Mouse (Mus musculus) stomach, postnatal 0 days (tissue): ENCODE data around the gene Mex3d. TPM values are rescaled to one million over a fixed set of nuclear protein-coding genes. Genes with fewer than 3 reads are reported as not detected.

Experiments
- ATAC-seq: fragments of 200-750 bp; cut with Nextera tagmentation; 2 replicates; pipeline ENCODE4 v1.8.0; 2017; ENCODE audit not compliant: low FRiP score, low TSS enrichment
- DNase-seq: peaks from one replicate; pipeline ENCODE4 v3.0.0-alpha.2; 2016; ENCODE audit warnings: low spot score
- H3K27ac ChIP-seq: fragments of 300-500 bp; sonication (generic); replicated peaks from 2 replicates; pipeline ENCODE4 v1.5.1; 2014; ENCODE audit warnings: mild to moderate bottlenecking, control low read depth
- H3K27me3 ChIP-seq: fragments of 300-500 bp; sonication (generic); 2 replicates; pipeline ENCODE4 v1.6.1; 2014; ENCODE audit warnings: low read length; ENCODE audit not compliant: control insufficient read depth, insufficient read depth
- H3K36me3 ChIP-seq: fragments of 300-500 bp; sonication (generic); 2 replicates; pipeline ENCODE4 v1.6.1; 2014; ENCODE audit warnings: low read length, mixed read lengths; ENCODE audit not compliant: control insufficient read depth, insufficient read depth
- H3K4me1 ChIP-seq: fragments of 300-500 bp; sonication (generic); replicated peaks from 2 replicates; pipeline ENCODE4 v1.6.1; 2014; ENCODE audit warnings: antibody characterized with exemption; ENCODE audit not compliant: control insufficient read depth, insufficient read depth
- H3K4me2 ChIP-seq: fragments of 300-500 bp; sonication (generic); replicated peaks from 2 replicates; pipeline ENCODE4 v1.6.1; 2014; ENCODE audit warnings: low read depth, mild to moderate bottlenecking, control low read depth, moderate library complexity
- H3K4me3 ChIP-seq: fragments of 300-500 bp; sonication (generic); 2 replicates; pipeline ENCODE4 v1.5.1; 2014; ENCODE audit warnings: low read depth, low read length, control low read depth
- H3K9ac ChIP-seq: fragments of 300-500 bp; sonication (generic); 2 replicates; pipeline ENCODE4 v1.6.1; 2014; ENCODE audit warnings: mild to moderate bottlenecking, low read length, control low read depth, mixed read lengths
- H3K9me3 ChIP-seq: fragments of 300-500 bp; sonication (generic); 2 replicates; pipeline ENCODE4 v1.6.1; 2016; ENCODE audit warnings: low read length; ENCODE audit not compliant: control insufficient read depth
- CTCF ChIP-seq: IDR thresholded peaks from 2 replicates; pipeline ENCODE4 v1.5.1; 2016; ENCODE audit warnings: antibody characterized with exemption, low read depth, mild to moderate bottlenecking, moderate library complexity
- EP300 ChIP-seq: optimal IDR thresholded peaks from 2 replicates; pipeline ENCODE3; 2016; ENCODE audit warnings: antibody characterized with exemption
- WGBS: fragments of 180-500 bp; shearing (Covaris S2); extraction: QIAGEN DNeasy Blood & Tissue Kit; methylation state at CpG from one replicate; pipeline ENCODE4 v1.1.7; 2014; 5-methylcytosine and 5-hydroxymethylcytosine counted together
- polyA plus RNA-seq: library from polyadenylated mRNA; unstranded; fragments of >200 nt; fragmentation: Nextera tagmentation; extraction: Ambion mirVana; gene quantifications from 2 replicates; pipeline ENCODE4 v1.2.1, GENCODE M21; 2015

The Mex3d gene
- polyA plus RNA-seq, 1 experiment from 2014 or later: 4.1 TPM

DNA sequence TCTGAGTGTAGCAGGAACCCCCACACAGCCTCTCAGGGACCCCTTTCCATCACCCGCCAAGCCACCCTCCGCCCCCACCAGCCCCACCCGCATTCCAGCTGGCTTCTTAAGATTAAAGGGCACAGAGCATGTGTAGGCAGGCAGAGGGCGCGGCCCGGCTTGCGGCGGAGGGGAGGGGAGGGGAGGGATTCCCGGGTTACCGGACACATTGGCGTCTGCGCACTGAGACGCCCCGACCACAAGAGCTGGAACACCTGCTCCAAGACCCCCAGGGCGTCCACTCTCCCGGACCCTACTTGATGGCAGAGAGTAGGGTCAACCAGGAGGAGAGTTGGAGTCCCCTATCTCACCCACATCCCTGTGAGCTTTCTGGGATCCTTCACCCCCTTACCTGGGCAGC is 42.3 kb downstream of the Mex3d start:
- H3K27me3 ChIP-seq: peaks cover 8% of the 10 kb centered on the region
- ATAC-seq (no peak), DNase-seq (peak; percentile 78)
- H3K9me3 ChIP-seq: no peaks in the 10 kb centered on the region
- H3K9ac ChIP-seq: peak overlapping the region; percentile 31; the same call in 1 of the 2 replicates
- no peaks in the 10 kb centered on the region for H3K36me3 ChIP-seq
- 9% methylated on average over 16 of the region's 16 CpGs for WGBS
- no peak for TF ChIP-seq EP300
- TF ChIP-seq CTCF: 0 out of 2 replicates have a peak, but pooled peaks have one; percentile 11
- peak overlapping the region; percentile 45 for H3K4me2 ChIP-seq
- 0 out of 2 replicates have a peak overlapping the region, but pooled peaks have one; percentile 24 for H3K27ac ChIP-seq
- H3K4me1 ChIP-seq: peaks cover 13% of the 10 kb centered on the region; the same call in 1 of the 2 replicates
- H3K4me3 ChIP-seq: peak overlapping the region; percentile 12; the same call in 1 of the 2 replicates

DNA sequence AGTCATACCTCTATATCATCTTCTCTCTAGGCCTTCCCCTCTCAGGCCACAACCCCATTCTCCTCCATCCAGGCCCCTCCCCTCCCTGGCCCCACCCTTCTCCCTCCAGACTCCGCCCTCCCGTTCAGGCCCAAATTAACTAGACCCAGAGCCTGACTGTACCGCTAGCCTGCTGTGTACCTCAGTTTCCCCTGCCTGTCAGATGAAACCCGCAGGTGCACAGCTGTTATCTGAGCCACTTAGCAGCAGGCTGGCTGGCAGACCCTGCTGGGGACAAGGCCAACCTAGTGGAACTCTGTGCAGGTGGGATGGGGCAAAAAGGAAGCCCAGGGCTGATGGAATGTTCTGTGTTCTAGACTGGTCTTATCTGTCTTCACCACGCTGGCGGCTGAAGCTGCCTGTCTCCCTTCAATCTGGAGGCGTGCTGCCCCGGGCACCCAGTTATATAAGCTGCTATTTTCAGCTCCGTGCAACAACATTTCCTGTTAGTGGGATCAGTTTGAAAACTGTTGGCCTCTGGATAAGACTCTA is 43.3 kb downstream of the Mex3d start:
- Histone ChIP-seq H3K27ac (0 out of 2 replicates have a peak overlapping the region, but pooled peaks have one; percentile 24), H3K4me1 (peaks cover 13% of the 10 kb centered on the region; the same call in 1 of the 2 replicates), H3K9me3 (no peaks in the 10 kb centered on the region), H3K4me3 (no peak overlapping the region), H3K4me2 (peak overlapping the region; percentile 45; the same call in 1 of the 2 replicates), H3K9ac (no peak overlapping the region), H3K36me3 (no peaks in the 10 kb centered on the region), H3K27me3 (peaks cover 8% of the 10 kb centered on the region)
- TF ChIP-seq EP300 (no peak), CTCF (no peak)
- WGBS: 37% methylated on average over 9 of the region's 9 CpGs
- no peak for DNase-seq
- no peak for ATAC-seq

DNA sequence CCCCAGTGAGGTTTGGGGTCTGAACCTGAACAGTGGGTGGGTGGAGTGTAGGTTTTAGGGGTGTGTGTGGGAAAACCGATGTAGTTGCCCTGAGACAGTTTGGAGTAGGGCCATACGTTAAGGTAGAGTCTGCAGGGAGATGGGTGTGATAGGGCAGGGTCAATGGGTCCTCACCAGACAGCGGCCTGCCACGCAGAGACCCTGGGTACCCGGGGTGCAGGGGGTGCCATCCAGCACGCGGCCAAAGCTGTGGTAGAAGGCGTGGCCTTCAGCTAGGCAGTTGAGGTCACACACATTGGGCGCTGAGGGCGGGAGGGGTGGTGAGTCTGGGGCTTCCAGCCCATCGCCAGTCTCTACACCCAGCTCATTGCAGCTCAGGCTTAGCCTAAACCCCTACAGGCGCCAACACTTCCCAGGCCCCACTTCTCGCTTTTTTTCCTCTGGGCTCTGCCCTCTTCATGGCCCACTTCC is 44.0 kb downstream of the Mex3d start:
- Histone ChIP-seq H3K4me3 (peak overlapping the region; percentile 17), H3K4me2 (peak overlapping the region; percentile 46), H3K9ac (no peak overlapping the region), H3K4me1 (peaks cover 11% of the 10 kb centered on the region; the same call in 1 of the 2 replicates), H3K27me3 (peaks cover 8% of the 10 kb centered on the region), H3K36me3 (no peaks in the 10 kb centered on the region), H3K9me3 (no peaks in the 10 kb centered on the region), H3K27ac (peak overlapping the region; percentile 61)
- 35% methylated on average over 11 of the region's 13 CpGs for WGBS
- ATAC-seq (peak; percentile 3; the same call in 1 of the 2 replicates), DNase-seq (no peak)
- TF ChIP-seq EP300: no peak
- TF ChIP-seq CTCF: no peak

GRCm38 (mm10) chr10:80342749-80343424 is 44.6 kb downstream of the Mex3d start:
- H3K4me1 ChIP-seq: peaks cover 11% of the 10 kb centered on the region; the same call in 1 of the 2 replicates
- H3K4me2 ChIP-seq: peak overlapping the region; percentile 46
- peak; percentile 67 for DNase-seq
- no peak overlapping the region; the same call in 1 of the 2 replicates for H3K27ac ChIP-seq
- peak overlapping the region; percentile 17 for H3K4me3 ChIP-seq
- peaks cover 8% of the 10 kb centered on the region for H3K27me3 ChIP-seq
- no peak overlapping the region for H3K9ac ChIP-seq
- peak; percentile 45 for ATAC-seq
- no peaks in the 10 kb centered on the region for H3K9me3 ChIP-seq
- TF ChIP-seq CTCF (no peak), EP300 (no peak)
- WGBS: 1% methylated on average over 27 of the region's 33 CpGs
- no peaks in the 10 kb centered on the region for H3K36me3 ChIP-seq

GRCm38 (mm10) chr10:80342305-80342748 is 45.1 kb downstream of the Mex3d start:
- Histone ChIP-seq H3K4me1 (peaks cover 11% of the 10 kb centered on the region; the same call in 1 of the 2 replicates), H3K9me3 (no peaks in the 10 kb centered on the region), H3K4me3 (peak overlapping the region; percentile 17), H3K4me2 (peak overlapping the region; percentile 46), H3K27me3 (peaks cover 8% of the 10 kb centered on the region), H3K36me3 (no peaks in the 10 kb centered on the region), H3K27ac (no peak overlapping the region), H3K9ac (no peak overlapping the region)
- DNase-seq (no peak), ATAC-seq (no peak)
- TF ChIP-seq CTCF (no peak), EP300 (no peak)
- WGBS: 11% methylated on average over 26 of the region's 26 CpGs
